Mouse (Mus musculus): ENCODE data around the gene Tln1.
A peak's percentile ranks its signal among the peaks of the same experiment; 100 is the strongest.
"Not testable (repeated sequence)": the region's sequence is repeated elsewhere in the genome, so short reads cannot be mapped to it uniquely, and the experiment has no call there.

The Tln1 gene

DNA sequence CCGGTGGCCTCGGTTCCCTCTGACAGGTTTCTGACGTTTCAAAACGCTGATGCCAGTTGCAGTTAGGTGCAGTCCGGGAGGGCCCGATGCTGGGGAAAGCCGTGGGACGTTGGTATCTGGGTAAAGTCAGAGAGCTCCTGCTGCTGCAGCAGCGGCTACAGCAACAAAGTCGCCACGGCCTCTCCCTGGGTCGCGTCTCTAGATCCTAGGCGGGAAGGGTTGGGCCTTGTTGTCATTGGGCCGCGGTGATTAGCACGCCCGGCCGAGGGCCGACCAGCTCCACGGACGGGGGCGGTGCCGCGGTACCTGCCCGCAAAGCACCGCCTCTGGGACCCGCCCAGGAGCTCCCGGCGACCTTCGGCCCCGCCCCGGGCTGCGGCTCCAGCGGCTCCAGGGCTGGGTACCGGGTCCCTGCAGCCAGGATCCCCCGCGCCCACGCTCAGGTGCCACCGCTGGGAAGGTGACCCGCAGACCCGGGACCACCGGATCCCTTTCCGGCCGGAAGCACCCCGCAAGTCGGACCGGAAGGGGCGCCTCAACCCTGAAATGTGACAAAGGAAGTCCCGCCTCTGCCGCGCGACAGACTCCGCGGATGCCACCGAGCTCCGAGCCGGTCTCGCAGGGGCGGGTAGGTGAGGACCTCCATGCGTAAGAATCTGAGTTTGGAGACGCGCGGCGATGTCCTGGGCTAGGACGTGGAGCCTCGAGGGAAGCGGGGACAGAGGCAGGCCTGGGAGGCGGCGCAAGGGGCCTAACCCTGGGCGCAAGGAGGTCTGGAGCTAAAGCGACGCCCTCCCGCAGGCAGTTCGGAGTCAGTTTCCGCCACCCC lies 16.1 kb upstream of the Tln1 start, which contains the start of the genes Rgp1 and Gba2:
TSS of gene Rgp1 (plus strand) at position 340 of the 829 bp plus-strand sequence.
TSS of gene Gba2 (minus strand) at position 498 of the 829 bp plus-strand sequence.
- peak; percentile 95 to 96 for DNase-seq

DNA sequence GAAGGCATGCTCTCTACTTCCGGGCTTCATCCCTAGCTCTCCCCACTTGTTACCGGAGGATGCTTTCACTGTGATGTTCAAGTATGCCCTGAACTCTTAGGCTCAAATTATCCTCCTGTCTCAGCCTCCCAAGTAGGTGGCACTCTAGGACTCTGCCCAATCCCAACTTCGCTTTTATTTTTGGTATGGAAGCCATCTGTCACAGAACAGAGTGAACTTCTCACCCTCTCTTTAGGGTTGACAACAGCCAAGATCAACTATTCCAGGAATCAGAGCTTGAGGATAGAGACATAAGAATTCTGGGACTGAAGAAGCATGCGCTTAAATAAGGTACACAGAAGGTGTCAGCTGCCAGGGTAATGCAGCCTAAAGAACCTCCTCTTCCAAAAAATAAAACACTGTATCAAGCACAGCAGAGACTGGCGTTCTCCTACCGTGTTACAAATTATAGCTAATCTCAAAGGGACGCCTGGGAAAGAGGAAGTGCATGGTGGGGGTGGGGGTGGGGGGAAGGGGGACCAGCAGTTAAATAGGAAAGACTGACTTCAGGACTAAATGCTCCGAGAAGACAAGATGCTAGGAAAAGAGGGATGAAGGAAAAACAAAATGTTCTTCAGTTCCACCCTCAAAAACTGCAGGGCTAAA lies 14.9 kb upstream of the Tln1 start:
- no peak for DNase-seq

GRCm38 (mm10) chr4:43575356-43575755 lies 12.9 kb upstream of the Tln1 start:
- no peak for DNase-seq

- no peak for DNase-seq
Observed at GRCm38 (mm10) chr4:43573561-43573960, 11.1 kb upstream of the Tln1 start.

GRCm38 (mm10) chr4:43571395-43572045 lies 9.0 kb upstream of the Tln1 start:
- no peak for DNase-seq

DNA sequence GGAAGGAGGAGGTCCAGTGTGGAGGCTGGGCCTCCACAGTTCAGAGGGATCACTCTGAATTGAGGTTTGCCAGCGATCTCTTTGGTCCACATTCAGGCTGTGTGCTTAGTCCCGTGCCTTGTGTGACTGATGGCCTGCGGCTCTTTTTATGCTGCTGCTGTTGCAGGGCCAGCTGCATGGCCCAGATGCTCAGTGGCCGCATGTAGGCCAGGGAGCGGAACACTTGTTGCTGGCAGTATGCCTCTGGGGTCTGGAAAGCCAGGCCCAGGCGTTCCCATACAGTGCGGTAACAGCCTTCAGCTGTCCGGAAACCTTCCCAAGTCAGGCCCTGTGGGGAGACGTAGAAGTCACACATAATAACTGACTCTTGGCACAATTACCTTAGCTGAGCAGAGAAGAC lies 4.6 kb upstream of the Tln1 start:
- DNase-seq, result no peak

DNA sequence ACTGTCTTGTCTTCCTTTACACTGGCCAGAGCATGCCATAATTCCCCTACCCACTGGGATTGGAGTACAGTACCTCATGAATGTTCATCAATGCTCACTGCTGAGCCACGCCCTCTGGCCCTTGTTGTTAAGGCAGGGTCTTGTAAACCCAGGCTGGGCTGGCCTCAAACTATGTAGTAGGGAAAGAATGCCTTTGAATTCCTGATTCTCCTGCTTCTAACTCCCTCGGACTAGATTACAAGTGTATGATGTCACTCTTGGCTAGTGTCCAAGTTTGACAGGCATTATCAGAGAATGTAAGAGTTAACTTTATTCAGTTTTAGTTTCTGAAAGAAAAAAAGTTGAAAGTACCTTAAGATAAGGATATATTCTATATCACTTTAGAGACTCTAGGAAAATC lies 1.7 kb upstream of the Tln1 start:
- no peak for DNase-seq

GRCm38 (mm10) chr4:43563601-43563875 lies 1.0 kb upstream of the Tln1 start:
- DNase-seq, result no peak

GRCm38 (mm10) chr4:43562769-43563600 lies 494 bp upstream of the Tln1 start:
- no peak for DNase-seq

GRCm38 (mm10) chr4:43561436-43561996 lies 975 bp downstream of the Tln1 start:
- peak; percentile 28 to 62 for DNase-seq

DNA sequence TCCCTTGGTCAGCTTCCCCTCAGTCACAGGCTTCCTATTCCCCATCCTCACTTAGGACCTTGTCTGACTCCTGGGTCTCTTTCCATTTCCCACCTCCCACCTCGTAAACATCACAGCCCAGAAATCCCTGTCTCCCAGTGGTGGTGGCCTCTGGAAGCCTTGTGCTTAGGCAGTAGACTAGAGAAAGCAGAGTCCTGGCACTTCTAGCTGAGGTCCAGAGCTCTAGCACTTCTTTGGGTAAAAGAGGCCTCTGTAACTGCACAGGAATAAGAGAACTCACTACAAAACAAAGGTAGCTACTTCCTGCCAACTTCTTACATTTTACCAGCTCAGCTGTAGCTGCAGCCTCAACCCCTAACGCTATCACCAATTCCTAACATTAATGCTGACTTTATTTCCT lies 1.5 kb downstream of the Tln1 start:
- no peak for DNase-seq

DNA sequence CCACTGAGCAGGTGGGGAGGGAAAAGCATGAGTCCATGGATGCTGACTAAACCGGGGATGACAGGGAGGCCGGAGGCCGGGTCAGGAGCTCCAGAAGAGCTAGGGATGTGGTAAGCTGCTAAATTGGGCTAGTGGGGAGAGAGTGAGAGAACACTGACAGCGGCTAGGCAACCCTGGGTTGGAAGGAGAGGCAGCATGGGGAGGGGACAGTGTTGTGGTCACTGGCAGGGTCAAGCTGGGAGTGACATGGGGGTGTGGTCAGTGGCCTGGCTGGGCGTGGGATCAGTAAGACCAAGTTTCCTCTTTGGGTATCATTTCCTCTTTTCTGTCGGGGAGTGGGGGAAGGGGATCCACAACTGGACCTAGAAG lies 2.3 kb downstream of the Tln1 start:
- peak; percentile 72 to 75 for DNase-seq

- DNase-seq, result peak in 1 of 2 experiments; percentile 22
Observed at GRCm38 (mm10) chr4:43559519-43560242, 2.8 kb downstream of the Tln1 start.

GRCm38 (mm10) chr4:43558631-43559356 lies 3.7 kb downstream of the Tln1 start:
- DNase-seq, result peak; percentile 85 to 89

DNA sequence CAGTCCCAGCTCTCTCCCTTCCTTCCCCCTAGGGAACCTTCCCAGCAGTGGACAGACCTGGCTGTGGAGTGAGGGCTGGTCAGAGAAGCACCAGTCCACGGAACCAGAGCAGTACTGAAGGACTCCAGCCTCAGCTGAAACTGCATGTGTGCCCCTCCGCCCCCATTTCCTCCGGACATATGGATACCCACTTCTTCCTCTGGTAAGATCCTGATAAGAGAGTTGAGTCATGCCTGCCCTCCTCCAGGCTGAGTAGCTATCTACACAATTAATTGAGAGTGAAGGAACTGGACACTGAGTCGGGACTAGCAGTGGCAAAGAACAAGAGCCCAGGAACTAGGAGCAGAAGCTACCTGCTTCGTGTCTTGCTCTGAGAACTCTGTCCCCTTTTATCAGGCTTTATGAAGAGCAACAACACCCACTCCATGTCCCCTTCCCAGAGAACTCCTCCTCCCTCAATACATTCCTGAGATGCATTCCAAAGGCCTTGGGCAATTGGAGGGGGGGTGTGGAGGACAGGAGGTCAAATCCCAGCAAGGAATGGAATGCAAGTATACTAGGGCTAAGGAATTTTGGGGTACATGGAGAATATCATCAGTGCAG lies 4.4 kb downstream of the Tln1 start:
- peak; percentile 67 to 78 for DNase-seq

DNA sequence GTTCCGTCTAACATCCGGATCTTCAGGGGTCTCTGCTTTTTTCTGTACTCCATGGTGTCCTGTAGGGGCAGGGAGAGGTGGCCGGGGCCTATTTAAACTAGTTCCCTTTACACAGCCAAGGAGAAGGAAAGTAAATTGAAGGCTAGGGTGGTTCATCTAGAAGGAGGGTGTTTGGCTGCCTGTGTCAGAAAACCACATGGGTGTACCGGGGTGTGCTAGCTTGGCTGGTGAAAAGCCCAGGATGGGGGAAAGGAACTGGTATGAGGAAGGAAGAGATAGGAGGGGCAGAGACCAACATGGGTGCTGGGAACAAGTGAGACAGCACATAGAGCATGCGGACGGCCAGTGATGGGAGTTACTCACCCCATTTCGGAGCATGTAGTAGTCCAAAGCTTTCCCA lies 6.6 kb downstream of the Tln1 start:
- no peak for DNase-seq

DNA sequence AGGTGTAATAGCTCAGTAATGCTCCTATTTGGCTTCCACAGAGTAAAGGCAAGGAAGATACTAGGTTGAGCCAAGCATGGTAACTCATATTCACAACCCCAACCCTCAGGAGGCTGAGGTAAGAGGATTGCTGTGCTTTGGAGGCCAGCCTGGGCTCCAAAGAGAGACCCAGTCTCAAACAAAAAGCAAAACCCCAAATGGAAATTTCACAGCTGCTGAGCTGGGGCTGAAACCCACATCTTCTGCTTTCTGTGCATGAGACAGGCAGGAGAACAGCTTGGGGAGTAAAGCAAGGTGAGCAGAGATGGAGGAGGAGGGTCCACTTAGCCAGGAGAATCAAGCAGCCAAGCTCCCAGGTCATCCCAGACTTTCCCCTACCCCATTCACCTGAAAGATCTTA lies 8.6 kb downstream of the Tln1 start:
- DNase-seq, result no peak

DNA sequence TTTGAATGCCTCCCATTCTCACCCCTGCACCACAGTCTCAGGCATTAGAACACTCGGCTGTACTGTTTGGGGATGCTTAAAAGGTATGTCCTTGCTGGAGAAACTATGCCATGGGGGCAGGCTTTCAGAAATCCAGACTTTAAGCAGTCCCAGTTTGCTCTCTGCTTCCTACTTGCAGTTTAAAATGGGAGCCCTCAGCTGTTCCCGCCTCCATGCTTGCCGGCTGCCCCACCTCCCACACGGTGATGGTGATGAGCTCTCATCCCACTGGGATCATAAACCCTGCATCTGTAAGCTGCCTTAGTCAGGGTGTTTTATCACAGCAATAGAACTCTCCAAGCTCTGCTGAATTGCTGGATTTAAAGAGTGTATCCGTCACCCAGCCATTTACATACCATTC lies 10.1 kb downstream of the Tln1 start:
- no peak for DNase-seq

DNA sequence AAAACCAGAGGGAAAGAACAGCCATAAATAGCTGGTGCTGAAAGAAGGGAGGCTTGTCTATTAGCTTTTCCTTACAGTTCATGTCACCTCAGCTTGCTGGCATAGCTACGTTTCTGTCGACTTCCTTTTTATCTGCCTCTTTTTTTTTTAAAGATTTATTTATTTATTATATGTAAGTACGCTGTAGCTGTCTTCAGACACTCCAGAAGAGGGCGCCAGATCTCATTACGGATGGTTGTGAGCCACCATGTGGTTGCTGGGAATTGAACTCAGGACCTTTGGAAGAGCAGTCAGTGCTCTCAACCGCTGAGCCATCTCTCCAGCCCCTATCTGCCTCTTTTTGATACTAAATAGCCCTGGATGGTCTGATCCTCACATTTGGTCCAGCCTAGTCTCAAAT lies 10.6 kb downstream of the Tln1 start:
- DNase-seq, result not testable (repeated sequence)

- no peak for DNase-seq
Observed at GRCm38 (mm10) chr4:43549055-43549454, 13.4 kb downstream of the Tln1 start.

DNA sequence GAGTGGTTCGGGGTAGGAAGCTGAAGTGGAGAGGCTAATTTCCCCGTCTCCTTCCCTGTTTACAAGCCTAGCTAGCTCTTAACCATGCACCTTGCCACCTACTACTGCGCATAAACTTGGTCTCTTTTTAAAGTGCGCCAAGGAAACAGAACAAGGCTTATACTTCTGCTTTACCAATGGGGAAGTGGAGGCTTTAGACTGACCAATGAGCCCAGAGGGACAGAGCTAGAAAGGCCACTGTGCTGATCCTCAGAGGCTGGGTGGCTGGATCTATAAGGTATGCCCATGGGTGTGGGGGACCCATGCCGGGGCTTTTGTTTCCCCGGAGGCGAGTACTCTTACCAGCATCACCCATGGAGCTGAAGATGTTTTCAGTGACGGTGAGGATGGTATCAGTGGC lies 15.3 kb downstream of the Tln1 start:
- DNase-seq, result no peak

Measured in kidney, postnatal 36 days (tissue).